Mouse (Mus musculus) C2C12 (cell line): ENCODE data around the gene Adcy7. TPM values are rescaled to one million over a fixed set of nuclear protein-coding genes. Genes with fewer than 3 reads are reported as not detected.
A peak's percentile ranks its signal among the peaks of the same experiment; 100 is the strongest.

ENCODE experiments used
- H3K27me3 ChIP-seq: one replicate; pipeline ENCODE4 v1.6.1; 2011; ENCODE audit not compliant: control insufficient read depth, insufficient read depth, insufficient read length
- H3K36me3 ChIP-seq: one replicate; pipeline ENCODE4 v1.6.1; 2011; ENCODE audit not compliant: control insufficient read depth, insufficient read depth
- H3K4me3 ChIP-seq: one replicate; pipeline ENCODE4 v1.5.1; 2011; ENCODE audit warnings: mild to moderate bottlenecking, control low read depth; ENCODE audit not compliant: poor library complexity, insufficient read depth, severe bottlenecking
- H3K79me2 ChIP-seq: one replicate; pipeline ENCODE4 v1.6.1; 2011; ENCODE audit not compliant: control insufficient read depth, insufficient read depth
- H3K79me3 ChIP-seq: one replicate; pipeline ENCODE4 v1.6.1; 2011; ENCODE audit warnings: low read depth, control low read depth
- H3ac ChIP-seq: one replicate; pipeline ENCODE3; 2011; ENCODE audit warnings: low read depth; ENCODE audit not compliant: control insufficient read depth, insufficient read length
- CEBPB ChIP-seq: IDR thresholded peaks from one replicate; pipeline ENCODE4 v1.6.1; 2011; ENCODE audit warnings: low read depth, mild to moderate bottlenecking, control low read depth, moderate library complexity
- CTCF ChIP-seq: IDR thresholded peaks from one replicate; pipeline ENCODE4 v1.5.1; 2011; ENCODE audit not compliant: control insufficient read depth, insufficient read depth, insufficient read length
- FOSL1 ChIP-seq: IDR thresholded peaks from one replicate; pipeline ENCODE4 v1.8.0; 2011; ENCODE audit warnings: mild to moderate bottlenecking, low read length; ENCODE audit not compliant: poor library complexity, insufficient read depth, severe bottlenecking
- MAX ChIP-seq: IDR thresholded peaks from one replicate; pipeline ENCODE4 v1.6.1; 2011; ENCODE audit warnings: mild to moderate bottlenecking, control low read depth
- MYOD1 ChIP-seq: IDR thresholded peaks from one replicate; pipeline ENCODE4 v1.6.1; 2011; ENCODE audit warnings: low read depth; ENCODE audit not compliant: control insufficient read depth, insufficient read length
- MYOG ChIP-seq: IDR thresholded peaks from one replicate; pipeline ENCODE4 v1.6.1; 2011; ENCODE audit not compliant: control insufficient read depth, insufficient read length; ENCODE audit errors: extremely low read depth
- USF1 ChIP-seq: IDR thresholded peaks from one replicate; pipeline ENCODE4 v1.6.1; 2011; ENCODE audit warnings: low read depth, mild to moderate bottlenecking, control low read depth, moderate library complexity
- polyA plus RNA-seq: library from polyadenylated mRNA; unstranded; fragments of >200 nt; fragmentation: generic; extraction: Trizol; gene quantifications from one replicate; pipeline ENCODE4 v1.2.1, GENCODE M21; 2012; ENCODE audit warnings: missing spikeins

Gene Adcy7
- polyA plus RNA-seq, 1 experiment: 66.9 TPM

DNA sequence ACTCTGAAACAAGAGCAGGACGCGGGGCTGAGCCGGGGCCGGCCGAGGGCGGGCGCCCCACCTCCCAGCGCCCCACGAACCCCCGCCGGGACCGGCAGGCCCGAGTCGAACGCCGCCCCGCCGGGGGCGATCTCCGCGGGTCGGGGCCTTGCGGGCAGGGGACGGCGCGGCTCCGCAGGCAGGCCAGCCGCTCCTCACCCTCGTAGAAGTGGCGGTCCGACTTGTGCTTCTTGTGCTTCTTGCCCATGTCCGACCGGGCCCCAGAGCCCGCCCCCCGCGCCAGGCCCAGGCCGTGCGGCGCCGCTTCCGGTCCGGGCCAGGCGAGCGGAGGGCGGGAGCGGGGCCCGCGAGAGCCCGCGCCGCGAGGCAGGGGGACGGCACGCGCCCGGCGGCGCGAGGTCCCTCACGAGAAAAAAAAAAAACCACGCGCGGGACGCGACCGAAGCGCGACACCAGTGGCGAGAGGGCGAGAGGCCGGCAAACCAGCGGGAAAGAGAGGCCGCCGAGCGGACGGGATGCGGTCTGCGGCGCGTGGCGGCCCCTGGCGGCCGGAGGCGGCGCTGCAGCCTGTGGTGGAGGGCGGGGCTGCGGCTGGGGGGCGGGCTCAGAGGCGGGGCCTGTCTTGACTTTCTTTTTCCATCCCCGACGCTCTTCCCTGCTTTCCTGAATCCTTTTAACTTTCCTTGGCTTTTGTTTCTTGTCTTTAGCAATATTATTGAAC, 89.7 kb downstream of the Adcy7 start, which contains the start of gene Brd7:
Gene Brd7, minus strand, starts transcription at position 487 of the 721 bp plus-strand sequence.
- H3K4me3 ChIP-seq: peak within 1 kb of the TSS; percentile 92
- H3K36me3 ChIP-seq: peaks cover 26% of the 10 kb centered on the region
- H3ac ChIP-seq: peak within 1 kb of the TSS; percentile 89
- TF ChIP-seq CTCF (peak; percentile 99), USF1 (no peak), CEBPB (no peak), MAX (peak; percentile 27), MYOG (no peak), MYOD1 (no peak), FOSL1 (no peak)
- peaks cover 35% of the 10 kb centered on the region for H3K79me3 ChIP-seq
- no peaks in the 10 kb centered on the region for H3K27me3 ChIP-seq
- peaks cover 37% of the 10 kb centered on the region for H3K79me2 ChIP-seq

DNA sequence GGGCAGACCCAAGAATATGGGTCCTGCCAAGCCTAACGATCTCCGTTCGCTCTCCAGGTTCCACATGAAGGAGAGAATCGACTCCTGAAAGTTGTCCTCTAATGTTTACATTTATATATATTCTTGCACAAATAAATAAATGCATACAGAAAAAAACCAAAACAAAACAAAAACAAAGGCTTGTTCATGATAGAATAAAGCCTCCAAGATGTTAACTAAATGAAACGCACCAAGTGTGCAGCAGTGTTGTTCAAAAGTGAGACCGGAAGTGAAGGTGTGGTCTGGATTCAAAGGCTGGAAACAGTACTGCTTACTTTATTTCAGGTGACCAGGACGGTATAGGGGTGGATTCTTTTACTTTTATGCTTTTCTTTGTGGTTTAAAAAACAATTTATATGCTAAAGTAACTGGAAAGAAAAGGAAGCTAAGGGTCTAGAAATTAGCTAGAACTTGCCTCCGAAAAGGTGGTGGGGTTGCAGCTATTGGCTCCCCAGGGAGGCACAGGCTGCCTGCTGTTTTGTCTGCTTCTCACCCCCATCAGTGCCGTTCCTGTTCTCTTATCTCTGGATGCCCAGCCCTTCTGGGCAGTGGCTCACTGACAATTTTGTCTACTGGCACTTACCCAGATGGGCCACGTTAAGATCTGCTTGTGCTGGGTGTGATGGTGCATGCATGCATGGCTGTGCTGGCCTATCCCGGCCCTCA, 90.4 kb downstream of the Adcy7 start:
- peaks cover 34% of the 10 kb centered on the region for H3K79me3 ChIP-seq
- H3K27me3 ChIP-seq: no peaks in the 10 kb centered on the region
- H3K36me3 ChIP-seq: peaks cover 19% of the 10 kb centered on the region
- TF ChIP-seq MAX (no peak), MYOD1 (no peak), USF1 (no peak), MYOG (no peak), FOSL1 (no peak), CTCF (no peak), CEBPB (no peak)
- peak overlapping the region; percentile 22 for H3ac ChIP-seq
- H3K4me3 ChIP-seq: peak overlapping the region; percentile 92
- peaks cover 37% of the 10 kb centered on the region for H3K79me2 ChIP-seq

DNA sequence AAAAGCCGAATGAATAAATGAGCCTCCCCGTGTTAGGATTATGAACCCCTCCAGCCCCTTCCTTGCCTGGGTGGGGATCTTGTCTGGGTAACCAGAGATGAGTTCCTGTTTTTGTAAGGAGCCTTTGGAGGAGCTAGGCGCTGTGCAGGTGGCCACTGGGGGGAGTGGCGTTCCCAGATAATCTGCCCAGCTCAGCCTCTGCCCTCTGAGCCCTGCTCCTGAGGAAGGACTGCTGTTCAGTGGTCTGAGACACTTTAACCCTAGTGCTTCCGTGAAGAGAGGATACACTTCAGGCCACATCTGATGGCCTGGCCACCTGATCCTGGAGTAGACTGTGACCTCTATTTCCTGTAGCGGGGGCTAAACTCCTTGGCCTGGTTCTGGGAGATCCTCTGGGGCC, 97.0 kb downstream of the Adcy7 start:
- H3K79me2 ChIP-seq: no peaks in the 10 kb centered on the region
- peaks cover 22% of the 10 kb centered on the region for H3K27me3 ChIP-seq
- H3K79me3 ChIP-seq: no peaks in the 10 kb centered on the region
- H3ac ChIP-seq: no peak overlapping the region
- TF ChIP-seq CTCF: peak; percentile 7
- no peak for TF ChIP-seq FOSL1
- no peak overlapping the region for H3K4me3 ChIP-seq
- H3K36me3 ChIP-seq: no peaks in the 10 kb centered on the region

DNA sequence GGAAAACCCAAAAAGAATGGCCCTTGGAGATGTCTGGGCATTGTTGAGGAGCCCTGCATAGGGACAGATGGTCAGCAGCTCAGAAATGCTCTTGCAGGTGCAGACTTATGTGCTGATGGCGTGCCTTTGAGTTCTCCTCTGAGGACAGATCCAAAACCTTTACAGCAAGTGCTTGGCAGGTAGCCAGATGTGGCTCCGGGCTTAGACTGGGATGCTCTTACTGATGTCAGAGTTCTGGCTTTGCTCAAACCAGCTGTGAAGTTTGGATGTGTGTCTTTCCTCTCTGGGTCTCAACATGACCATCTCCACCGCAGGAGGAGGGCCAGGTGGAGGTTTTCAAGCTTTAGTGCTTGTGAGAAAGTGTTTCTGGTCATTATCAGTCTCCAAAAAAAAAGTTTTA, 97.6 kb downstream of the Adcy7 start:
- no peak overlapping the region for H3K4me3 ChIP-seq
- H3K27me3 ChIP-seq: peaks cover 22% of the 10 kb centered on the region
- H3ac ChIP-seq: no peak overlapping the region
- no peaks in the 10 kb centered on the region for H3K79me3 ChIP-seq
- no peaks in the 10 kb centered on the region for H3K79me2 ChIP-seq
- no peak for TF ChIP-seq MYOD1
- TF ChIP-seq MYOG: no peak
- no peak for TF ChIP-seq FOSL1
- TF ChIP-seq MAX: no peak
- TF ChIP-seq USF1: no peak
- TF ChIP-seq CEBPB: no peak
- no peak for TF ChIP-seq CTCF
- H3K36me3 ChIP-seq: no peaks in the 10 kb centered on the region

DNA sequence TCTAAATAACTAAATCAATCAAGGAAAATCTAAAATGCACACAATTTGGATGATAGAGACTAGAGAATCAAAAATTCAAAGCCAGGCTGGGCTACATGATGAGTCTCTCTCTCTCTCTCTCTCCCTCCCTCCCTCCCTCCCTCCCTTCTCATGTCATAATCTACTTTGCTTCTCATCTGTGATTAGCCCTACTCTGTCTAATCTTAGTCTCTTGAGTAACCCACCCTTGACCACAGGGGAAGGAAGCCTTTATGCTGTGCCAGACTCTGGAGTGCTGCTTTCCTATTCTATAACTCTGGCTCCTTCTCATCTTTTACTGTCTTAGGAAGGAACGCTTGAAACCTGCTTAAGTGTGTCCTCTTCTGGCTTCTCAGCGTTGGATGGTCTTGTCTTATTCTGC, 99.3 kb downstream of the Adcy7 start:
- Histone ChIP-seq H3K27me3 (peaks cover 30% of the 10 kb centered on the region), H3ac (no peak overlapping the region), H3K4me3 (no peak overlapping the region), H3K36me3 (no peaks in the 10 kb centered on the region), H3K79me3 (no peaks in the 10 kb centered on the region), H3K79me2 (no peaks in the 10 kb centered on the region)
- TF ChIP-seq MAX: no peak
- TF ChIP-seq CEBPB: no peak
- no peak for TF ChIP-seq FOSL1
- TF ChIP-seq MYOD1: no peak
- TF ChIP-seq CTCF: no peak
- no peak for TF ChIP-seq USF1
- no peak for TF ChIP-seq MYOG
